Mouse (Mus musculus) erythroid progenitor cell, adult 5-6 weeks (primary cell): ENCODE results near the gene Gdf9. TPM values are rescaled to one million over a fixed set of nuclear protein-coding genes. Genes with fewer than 3 reads are reported as not detected.
"Not testable (repeated sequence)": the region's sequence is repeated elsewhere in the genome, so short reads cannot be mapped to it uniquely, and the experiment has no call there.

ENCODE experiments used
- ATAC-seq: replicated peaks from 2 replicates; pipeline ENCODE4 v1.8.0; 2016; ENCODE audit warnings: moderate number of reproducible peaks, mild to moderate bottlenecking, moderate TSS enrichment, inconsistent platforms; ENCODE audit not compliant: poor library complexity, low FRiP score, severe bottlenecking
- total RNA-seq, 2 experiments: library from RNA; stranded (forward) in 1 of 2; stranded (reverse) in 1 of 2; fragments of 150-400 nt in 1 of 2; fragments of 186-747, 209-891 nt in 1 of 2; gene quantifications; 2 replicates each; pipeline versions ENCODE4 v1.2.3 to v1.2.4; 2015 to 2017; ENCODE audit warnings: low replicate concordance in 2 of 2

Gdf9 gene
- total RNA-seq (2015; ENCODE audit: low replicate concordance), result not detected in 2 replicates
- 0.77 TPM in 1 of 2 replicates, not detected in the other for total RNA-seq (2017; ENCODE audit: low replicate concordance)

DNA sequence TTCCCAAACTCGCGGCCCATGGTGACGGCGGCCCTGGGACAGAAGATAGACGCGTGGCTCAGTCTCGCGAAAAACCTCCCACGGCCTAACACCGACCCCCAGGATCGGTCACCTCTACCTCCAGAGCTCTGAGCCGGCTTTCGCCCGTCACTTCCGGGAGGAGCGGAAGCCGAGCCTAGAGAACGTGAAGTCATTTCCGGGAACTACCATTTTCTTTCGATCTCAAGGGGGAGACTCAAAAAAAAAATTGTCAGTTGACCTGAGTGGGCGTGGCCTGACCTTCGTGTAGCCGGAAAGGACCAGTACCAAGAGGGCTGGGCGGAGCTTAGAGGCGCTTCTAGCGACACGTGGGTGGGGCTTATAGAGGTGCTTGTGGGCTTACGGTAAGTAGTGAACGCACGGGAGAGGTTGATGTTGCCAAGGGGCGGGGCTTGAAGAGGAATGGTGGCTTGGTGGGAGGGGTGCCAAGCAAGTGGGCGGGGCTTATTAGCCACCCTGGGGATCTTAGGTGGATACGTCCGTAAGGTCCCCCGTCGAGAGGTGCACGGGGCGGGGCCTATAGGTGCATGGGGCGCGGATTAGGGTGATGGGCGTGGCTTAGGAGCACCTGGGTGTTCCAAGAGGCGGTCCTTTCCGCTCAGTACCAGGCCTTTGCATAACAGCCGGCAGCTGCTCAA, at the start of gene Gdf9, which contains the start of gene Uqcrq:
Gene Gdf9 (plus strand): TSS at position 354 of the 677 bp plus-strand sequence.
Gene Uqcrq (minus strand): TSS at position 162 of the 677 bp plus-strand sequence.
- peak; percentile 90 for ATAC-seq

DNA sequence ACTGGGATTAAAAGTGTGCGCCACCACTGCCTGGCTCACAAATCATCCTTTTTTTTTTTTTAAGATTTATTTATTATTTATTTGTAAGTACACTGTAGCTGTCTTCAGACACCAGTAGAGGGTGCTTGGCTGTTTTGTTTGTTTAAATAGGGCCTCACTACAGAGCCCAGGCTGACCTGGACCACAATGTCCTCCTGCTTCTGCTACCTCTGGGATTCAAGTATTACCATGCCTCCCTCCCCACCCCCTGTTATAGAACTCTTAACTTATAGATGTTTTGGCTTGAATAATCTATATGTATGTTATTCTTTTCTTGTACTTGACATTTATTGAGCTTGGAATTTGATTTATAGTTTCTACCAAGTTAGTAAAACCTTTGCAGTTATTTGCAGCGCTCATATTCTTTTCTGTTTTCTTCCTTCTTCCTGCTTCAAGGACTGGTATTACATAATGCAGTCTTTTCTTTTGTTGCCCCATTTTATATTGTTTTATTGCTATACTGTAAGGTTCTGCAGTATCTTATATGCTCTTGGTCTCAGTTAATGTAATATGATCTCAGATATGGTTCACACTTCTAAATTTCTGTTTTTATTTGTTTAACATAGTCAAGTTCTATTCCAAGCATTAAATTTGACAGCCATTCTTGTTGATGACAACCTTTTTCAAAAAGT, 46.9 kb upstream of the Gdf9 start:
- no peak for ATAC-seq

DNA sequence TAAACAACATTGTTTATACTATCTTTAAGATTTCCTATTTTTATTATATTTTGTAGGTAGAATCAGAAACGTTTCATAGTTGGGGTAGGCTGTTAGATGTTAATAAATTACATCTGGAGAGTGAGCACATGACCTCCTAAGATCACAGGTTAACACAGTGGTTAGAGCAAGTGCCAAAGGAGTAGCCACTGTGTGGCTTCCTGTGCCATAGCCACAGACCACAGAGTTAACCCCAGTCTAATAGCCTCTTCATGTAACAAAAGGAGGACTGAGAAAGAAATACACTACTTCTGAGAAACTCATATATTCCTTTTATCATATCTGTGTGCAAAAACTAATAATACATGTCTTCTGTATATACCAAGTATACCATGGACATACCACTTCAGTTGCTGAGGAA, 37.0 kb upstream of the Gdf9 start:
- no peak for ATAC-seq

DNA sequence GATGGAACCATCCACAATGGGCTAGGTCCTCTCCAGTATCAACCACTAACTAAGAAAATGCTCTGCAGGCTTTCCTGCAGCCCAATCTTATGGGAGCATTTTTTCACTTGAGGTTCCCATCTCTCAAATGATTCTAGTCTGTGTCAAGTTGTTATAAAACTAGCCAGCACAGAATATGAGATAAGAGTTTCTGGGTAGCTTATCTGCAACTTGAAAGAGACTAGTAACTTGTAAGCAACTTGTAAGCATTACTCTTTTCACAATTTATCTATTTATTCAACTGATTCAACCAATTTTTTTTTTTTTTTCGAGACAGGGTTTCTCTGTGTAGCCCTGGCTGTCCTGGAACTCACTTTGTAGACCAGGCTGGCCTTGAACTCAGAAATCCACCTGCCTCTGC, 27.2 kb upstream of the Gdf9 start:
- ATAC-seq, result no peak

DNA sequence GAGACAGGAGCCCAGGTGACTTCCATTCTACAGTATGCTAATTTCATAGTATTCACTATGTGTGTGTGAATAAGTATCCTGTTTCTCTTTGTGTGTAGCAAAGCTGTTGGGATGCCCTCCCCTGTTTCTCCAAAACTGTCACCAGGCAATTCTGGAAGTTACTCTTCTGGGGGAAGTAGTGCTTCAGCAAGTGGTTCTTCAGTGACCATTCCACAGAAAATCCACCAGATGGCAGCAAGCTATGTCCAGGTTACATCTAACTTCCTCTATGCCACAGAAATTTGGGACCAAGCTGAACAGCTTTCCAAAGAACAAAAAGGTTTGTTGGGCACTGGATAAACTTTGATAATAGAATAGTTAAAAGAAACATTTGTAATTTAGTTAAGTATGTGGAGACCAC, 19.1 kb upstream of the Gdf9 start:
- ATAC-seq, result no peak

DNA sequence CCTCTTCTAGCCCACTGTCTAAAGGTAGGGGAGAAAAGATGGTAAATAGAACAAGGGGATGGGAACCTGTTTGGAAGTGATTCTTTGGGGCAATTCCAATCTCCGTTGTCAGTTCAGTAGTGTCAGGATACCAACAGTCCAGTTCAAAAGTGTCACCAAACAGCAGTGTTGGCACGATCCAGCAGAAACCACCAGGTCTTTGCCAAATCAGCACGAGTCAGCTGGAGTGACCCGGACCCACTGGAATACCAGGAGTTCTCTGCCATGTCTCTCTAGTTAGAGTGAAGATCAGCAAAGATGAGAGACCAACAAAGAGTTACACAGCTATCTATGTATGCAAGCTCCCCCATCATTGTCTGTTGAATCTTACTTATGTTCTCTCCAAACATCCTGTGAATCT, 17.0 kb upstream of the Gdf9 start:
- no peak for ATAC-seq

DNA sequence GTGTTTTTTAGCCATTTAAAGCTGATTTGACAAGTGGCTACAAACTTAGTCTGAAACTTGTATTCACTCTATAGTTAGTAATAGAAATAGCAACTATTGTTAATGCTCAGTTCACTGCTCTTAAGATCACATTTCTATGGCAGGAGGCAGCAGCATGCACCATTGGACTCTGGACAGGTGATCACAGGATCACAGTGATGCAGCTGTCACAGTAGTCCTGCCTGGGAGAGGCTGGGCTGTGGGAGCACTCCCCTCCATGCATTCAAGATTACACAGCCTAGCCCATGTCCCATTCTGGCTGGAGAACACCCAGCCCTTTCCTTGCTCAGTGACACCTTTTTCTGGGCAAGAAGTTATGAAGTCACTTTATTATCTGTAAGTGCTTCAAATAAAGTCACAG, 12.8 kb upstream of the Gdf9 start:
- no peak for ATAC-seq

DNA sequence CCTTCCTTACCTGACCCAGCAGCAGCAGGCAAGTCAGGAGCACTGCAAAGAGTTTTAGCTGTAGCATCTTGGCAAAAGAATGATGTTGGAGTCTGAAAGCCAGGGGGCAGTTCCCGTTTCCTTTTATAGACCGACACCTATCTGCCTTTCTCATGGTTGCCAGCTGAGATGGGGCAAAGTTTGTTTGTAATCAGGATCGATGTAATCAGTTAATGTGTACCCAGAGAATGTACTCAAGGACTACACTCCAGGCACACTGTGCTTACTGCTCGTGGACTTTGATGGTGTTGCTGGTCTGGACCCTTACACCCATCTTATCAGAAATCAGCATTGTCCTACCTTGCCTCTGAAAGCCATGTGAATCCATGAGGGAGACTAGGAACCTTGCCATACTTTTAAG, 7.8 kb upstream of the Gdf9 start, which contains the start of gene Leap2:
Gene Leap2 (minus strand): TSS at position 135 of the 400 bp plus-strand sequence.
- ATAC-seq, result no peak

DNA sequence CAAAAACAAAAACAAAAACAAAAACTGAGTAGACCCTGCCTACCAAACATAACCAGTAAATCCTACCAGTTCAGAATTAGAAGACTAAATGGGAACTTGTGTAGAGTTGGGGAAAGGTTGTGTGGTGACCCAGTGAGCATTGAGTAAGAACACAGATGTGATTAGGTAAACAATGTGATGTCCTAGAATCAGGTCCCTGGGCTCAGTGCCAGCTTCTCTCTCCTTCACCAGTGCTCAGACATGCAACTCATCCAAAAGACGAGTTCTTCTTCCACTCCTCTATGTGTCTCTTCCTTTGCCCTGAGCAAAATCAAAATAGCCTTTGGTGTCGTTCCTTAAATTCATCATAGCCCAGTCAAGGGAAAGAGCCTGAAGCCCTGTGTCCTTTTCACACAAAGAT, 6.0 kb upstream of the Gdf9 start:
- no peak for ATAC-seq

DNA sequence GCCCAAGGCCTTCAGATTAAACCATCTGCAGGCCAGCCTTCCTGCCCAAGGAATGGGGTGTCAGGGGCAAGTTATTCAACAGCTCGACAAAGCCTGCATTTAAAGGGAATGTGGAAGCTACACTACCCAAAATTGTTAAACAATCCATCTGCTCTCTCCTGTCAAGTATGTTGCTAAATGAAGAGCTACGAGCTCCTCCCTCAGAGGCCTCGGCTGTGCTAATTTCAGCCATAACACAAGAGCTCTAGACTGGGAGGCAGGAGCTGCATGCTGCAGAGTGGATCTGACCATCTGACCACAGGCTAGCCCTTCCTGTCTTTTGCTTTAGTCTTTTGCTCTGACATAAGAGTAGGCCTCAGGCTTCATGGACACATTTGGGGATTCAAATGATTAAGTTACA, 5.6 kb upstream of the Gdf9 start:
- no peak for ATAC-seq

DNA sequence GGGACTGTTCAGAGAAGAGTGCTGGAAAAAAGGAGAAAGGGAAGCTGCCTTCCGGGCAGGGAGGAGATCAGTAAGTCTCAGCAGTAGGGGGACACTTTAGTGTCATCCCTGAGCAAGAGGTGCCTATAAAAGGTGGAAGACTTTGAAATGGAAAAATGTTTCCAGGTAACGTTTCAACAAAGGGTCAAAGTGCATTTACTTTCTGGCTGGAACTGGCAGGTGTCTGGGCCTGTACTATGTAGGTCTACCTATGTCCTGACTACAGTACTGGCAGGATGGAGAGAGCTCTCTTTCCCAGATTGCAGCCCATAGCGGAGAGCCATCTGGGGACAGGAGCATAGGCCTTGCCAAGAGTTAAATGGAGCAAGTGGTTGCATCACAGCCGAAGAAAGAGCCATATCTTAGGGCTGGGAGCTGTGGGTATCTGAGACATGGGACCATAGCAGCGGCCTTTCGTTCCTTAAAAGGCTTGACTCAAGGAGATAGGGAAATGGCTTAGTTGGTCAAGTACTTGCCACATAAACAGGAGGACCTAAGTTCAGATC, 5.0 kb upstream of the Gdf9 start:
- ATAC-seq, result no peak

DNA sequence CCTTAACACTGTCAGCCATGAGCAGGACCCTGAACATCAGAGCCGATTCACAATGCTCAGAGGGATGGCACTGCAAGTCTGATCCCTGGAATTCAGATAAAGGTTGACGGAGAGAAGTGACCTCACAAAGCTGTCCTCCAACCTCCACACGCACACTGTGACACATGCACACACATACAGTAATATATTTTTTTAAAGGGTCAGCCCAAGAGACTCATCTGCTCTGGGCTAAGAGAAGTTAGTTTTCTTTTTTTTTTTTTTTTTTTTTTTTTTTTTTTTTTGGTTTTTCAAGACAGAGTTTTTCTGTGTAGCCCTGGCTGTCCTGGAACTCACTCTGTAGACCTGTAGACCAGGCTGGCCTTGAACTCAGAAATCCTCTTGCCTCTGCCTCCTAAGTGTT, 3.9 kb upstream of the Gdf9 start:
- ATAC-seq, result not testable (repeated sequence)

DNA sequence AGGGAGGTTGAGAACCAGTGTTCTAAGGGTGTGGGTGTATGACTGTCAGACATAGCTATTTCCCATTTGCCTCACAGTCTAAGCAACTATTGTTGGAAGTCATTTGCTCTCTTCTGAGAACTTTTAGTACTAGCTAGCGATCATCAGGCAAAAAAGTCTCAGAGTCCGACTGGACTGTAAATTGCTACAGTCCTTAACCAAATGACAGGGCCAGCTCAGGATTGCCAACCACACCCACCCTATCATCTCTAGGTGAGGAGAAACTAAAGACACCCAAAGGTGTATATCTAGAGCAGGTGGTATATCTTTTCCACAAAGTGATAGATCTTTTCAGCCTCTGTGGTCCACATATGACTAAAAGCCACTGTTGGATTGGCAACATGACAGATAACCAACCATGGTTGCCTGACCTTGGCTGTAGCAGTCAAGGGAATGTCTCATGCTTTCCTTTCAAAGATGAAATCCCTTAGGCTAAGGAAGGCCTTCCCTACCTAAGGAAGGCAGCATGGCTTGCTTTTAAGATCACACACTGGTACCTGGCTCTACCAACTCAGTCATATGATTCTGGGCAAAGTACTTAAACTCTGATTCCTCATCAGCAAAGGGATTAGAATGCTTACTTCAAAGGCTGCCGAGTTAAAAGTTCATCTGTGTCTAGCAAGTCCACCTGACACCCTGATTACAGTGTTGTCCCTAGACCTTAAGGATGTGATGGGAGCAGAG, 2.7 kb upstream of the Gdf9 start:
- no peak for ATAC-seq

DNA sequence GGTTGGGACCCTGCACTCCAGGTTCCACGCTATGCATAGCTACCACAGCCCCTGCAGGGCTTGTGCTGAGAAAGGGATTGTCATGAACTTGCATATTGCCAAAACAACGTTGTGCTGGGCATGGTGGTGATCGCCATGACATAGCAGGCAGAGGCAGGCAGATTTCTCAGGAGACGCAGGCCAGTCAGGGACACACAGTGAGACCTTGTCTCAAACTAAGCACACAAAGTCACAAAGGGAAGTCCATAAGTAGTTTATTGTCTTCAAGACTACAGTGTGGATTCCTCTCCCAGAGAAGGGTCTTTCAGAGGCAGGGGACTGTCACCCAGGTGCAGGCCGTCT, 2.1 kb upstream of the Gdf9 start:
- no peak for ATAC-seq

DNA sequence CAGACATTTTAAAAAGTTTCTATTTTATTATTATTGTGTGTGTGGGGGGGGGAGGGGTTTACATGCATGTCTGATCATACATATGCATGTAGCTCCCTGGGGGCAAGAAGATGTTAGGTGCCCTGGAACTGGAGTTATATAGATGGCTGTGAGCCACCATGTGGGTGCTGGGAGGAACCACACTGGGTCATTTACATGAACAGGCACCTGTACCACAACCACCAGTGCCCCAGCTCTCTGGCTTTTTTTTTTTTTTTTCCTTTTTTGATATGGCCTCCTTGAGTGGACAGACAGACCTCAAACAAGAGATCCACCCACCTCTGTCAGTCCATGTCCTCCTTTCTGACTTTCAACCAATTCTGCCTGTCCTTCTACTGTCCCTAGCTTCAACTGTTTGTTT, 1.6 kb upstream of the Gdf9 start:
- no peak for ATAC-seq

DNA sequence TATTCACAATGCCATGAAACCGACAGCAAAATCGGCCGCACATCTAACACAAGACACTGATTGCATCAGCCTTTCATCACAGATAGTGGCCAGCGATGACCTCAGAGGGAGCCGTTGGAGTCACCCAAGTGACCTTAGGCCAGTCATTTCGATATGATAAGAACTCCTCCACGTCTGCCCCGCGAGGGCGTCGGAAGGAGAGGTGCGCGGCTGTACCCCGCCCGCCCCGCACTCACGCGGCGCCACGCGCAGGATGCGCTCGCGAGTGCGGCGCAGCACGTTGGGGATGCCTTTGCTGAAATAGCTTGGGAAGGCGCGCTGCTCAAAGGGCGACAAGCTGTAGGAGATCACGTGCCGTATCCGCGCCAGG, 538 bp upstream of the Gdf9 start:
- ATAC-seq, result peak; percentile 48

DNA sequence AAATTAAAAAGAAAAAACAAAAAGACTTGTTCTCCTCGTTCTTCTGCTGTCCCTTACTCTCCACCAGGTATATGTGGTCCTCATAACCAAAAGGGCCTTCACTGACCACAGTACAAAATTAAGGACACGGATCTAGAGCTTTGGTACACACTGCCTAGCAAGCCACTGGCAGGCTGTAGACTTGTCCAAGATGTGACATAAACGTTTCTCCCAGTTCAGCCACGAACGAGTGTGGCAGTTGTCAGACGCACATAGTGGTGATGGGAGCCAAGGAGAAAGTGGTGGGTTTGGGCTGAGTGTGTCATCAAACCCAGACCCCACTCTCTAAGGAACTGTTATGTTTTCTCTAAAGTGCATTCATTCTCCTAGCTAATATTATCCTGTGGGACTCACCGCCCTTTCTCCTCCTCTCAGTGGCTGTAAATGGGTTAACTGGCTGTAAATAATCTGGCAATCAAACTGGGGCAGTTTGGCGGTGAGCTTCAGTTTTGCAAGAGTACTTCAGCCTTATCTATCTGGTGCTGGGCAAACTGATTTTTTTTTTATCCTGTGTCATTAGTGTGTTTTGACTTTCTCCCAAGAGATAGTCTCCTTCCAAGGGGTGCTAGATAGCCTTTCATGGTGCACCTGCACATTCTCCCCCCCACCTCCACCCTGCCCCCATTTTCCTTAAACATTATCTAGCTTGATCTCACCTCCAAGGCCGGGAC, 679 bp downstream of the Gdf9 start:
- ATAC-seq, result peak; percentile 8; the same call in 1 of the 2 replicates

DNA sequence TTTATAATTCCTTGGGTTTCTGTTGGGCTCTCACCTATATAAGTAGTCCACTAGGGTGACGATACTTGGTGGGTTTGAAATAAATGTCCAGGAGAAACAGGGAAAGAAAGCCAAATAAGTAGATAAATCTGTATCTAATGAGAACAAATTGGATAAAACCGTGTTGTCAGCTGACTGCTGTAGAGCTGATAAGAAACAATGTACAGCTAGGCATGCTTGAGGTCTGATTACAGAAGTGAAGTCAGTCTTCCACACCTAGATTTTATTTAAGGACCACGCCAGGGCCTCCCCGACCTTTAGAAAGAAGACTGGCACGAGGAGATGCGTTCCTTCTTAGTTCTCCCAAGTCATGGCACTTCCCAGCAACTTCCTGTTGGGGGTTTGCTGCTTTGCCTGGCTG, 2.2 kb downstream of the Gdf9 start:
- ATAC-seq, result no peak

DNA sequence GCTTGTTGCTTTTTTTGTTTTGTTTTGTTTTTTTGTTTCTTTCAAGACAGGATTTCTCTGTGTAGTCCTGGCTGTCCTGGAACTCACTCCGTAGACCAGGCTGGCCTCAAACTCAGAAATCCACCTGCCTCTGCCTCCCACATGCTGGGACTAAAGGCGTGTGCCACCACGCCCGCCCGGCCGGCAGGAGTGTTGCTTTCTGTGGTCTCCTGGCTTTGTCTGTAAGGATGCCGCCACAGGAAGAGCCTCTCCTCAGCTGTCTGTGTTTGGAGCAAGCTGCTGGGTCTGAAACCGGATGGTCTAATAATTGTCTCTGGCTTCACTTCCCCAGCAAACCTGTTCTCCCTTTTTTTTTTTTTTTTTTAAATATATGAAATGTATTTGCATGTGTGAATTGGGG, 4.7 kb downstream of the Gdf9 start:
- ATAC-seq, result no peak

DNA sequence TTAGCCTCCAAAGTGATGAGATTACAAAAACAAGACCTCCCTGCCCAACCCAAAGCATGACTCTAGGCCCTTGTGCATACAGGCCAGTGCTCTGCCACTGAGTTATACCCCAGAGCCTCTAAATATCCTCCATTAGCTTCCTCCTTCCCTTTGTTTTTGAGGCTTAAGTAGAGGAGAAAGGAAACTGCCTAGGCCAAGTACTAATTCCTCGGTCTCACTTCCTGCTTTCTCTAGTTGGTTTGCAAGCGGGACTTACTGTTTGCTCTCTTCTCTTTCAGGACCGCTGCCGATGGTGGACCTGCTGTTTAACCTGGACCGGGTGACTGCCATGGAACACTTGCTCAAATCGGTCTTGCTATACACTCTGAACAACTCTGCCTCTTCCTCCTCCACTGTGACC, 5.5 kb downstream of the Gdf9 start:
- no peak for ATAC-seq
